7 mouse cellular contexts compared by ENCODE assay signal in the genomic region with DNA sequence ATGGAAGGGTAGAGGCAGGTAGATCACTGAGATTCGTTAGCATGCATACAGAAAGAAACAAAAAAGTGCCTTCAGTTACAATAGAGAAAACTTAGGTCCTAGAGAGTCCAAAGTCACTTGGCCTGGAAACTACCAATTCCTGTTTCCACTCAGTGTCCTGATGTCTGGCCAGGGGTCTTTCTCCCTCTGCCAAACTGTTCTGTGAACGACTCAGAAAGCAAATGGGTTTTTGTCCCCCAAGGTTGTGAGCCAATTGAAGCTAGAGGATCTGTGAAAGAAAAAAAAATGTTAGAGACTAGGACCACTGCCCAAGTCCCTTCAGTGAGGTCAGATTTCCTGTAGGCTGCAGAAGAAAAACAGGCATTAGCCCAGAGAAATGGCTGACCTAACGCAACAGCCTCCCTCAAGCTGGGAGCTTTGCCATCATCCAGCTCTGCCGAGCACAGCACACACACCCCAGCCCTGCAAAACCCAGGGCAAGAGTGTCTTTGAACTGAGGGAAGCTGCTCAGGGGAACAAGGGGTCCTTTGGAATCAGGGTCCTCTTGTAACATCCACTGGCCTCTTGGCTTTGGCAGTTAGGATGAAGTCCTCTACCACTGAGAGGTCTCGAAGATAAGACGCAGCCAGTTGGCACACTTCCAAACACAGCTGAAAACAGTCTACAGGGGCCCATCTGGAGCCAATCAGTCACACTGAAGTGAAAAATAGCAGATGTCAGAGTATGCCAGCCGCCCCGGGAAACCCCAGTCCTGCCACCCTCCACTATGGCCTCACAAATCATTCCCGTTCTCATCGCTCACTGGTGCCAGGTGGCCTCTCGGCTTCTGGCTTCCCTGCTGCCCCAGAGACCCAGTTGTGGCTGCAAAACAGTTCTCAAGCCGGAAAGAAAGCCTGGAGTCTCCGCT.
DNase-seq lines count a peak whose midpoint lies in the region; ATAC-seq and TF ChIP-seq lines count a peak whose summit lies in the region.

No protein-coding gene starts in this region.

- H3K9me3 ChIP-seq in embryonic facial prominence, embryonic 11.5 days (replicated peaks; ENCODE audit: control insufficient read depth, low read length): no peaks in the 10 kb centered on the region
- no peaks in the 10 kb centered on the region for H3K9me3 ChIP-seq in intestine, postnatal 0 days (ENCODE audit: control insufficient read depth)
- H3K9me3 ChIP-seq in limb, embryonic 15.5 days: no peaks in the 10 kb centered on the region
- 0 out of 2 replicates have a peak, but pooled peaks cover 6% of the 10 kb centered on the region for H3K9me3 ChIP-seq in neural tube, embryonic 12.5 days

- peak overlapping the region; percentile 10 for H3K4me2 ChIP-seq in embryonic facial prominence, embryonic 11.5 days (ENCODE audit: low read depth, low read length)
- no peak overlapping the region for H3K4me2 ChIP-seq in intestine, postnatal 0 days (replicated peaks; ENCODE audit: low read depth)
- peak overlapping the region; percentile 34 for H3K4me2 ChIP-seq in limb, embryonic 15.5 days
- peak overlapping the region; percentile 29 for H3K4me2 ChIP-seq in neural tube, embryonic 12.5 days (replicated peaks)

- H3K4me3 ChIP-seq in embryonic facial prominence, embryonic 11.5 days (ENCODE audit: low read depth, low read length): no peak overlapping the region
- H3K4me3 ChIP-seq in intestine, postnatal 0 days (ENCODE audit: low read depth, low read length): no peak overlapping the region
- no peak overlapping the region for H3K4me3 ChIP-seq in limb, embryonic 15.5 days
- H3K4me3 ChIP-seq in neural tube, embryonic 12.5 days: no peak overlapping the region

- H3K36me3 ChIP-seq in embryonic facial prominence, embryonic 11.5 days (replicated peaks; ENCODE audit: control insufficient read depth, insufficient read depth, low read depth, low read length): no peaks in the 10 kb centered on the region
- no peaks in the 10 kb centered on the region for H3K36me3 ChIP-seq in intestine, postnatal 0 days (ENCODE audit: control insufficient read depth, insufficient read depth)
- H3K36me3 ChIP-seq in limb, embryonic 15.5 days: no peaks in the 10 kb centered on the region
- no peaks in the 10 kb centered on the region for H3K36me3 ChIP-seq in neural tube, embryonic 12.5 days

- ATAC-seq in embryonic facial prominence, embryonic 11.5 days (replicated peaks; ENCODE audit: insufficient number of reproducible peaks, low FRiP score, low TSS enrichment, low read depth): peak; percentile 70; the same call in 1 of the 2 replicates
- ATAC-seq in intestine, postnatal 0 days: 0 out of 2 replicates have a peak, but pooled peaks have one; percentile 19
- peak; percentile 85 for ATAC-seq in limb, embryonic 15.5 days (ENCODE audit: insufficient number of reproducible peaks, low FRiP score, low TSS enrichment, low read depth)
- peak; percentile 84 for ATAC-seq in neural tube, embryonic 12.5 days (ENCODE audit: low FRiP score, low read depth)
- ATAC-seq in activated CD4-positive, CD25-positive, alpha-beta regulatory T cell, adult 4 months: no peak

- H3K27me3 ChIP-seq in embryonic facial prominence, embryonic 11.5 days (ENCODE audit: control insufficient read depth, insufficient read depth, low read length): no peaks in the 10 kb centered on the region
- H3K27me3 ChIP-seq in intestine, postnatal 0 days (replicated peaks; ENCODE audit: control insufficient read depth, insufficient read depth, low read length): no peaks in the 10 kb centered on the region
- H3K27me3 ChIP-seq in limb, embryonic 15.5 days: no peaks in the 10 kb centered on the region
- H3K27me3 ChIP-seq in neural tube, embryonic 12.5 days (replicated peaks): no peaks in the 10 kb centered on the region

- TF ChIP-seq CTCF in intestine, postnatal 0 days (IDR thresholded peaks at IDR 0.05; ENCODE audit: low read depth): no peak

- H3K27ac ChIP-seq in embryonic facial prominence, embryonic 11.5 days (replicated peaks; ENCODE audit: low read depth, low read length): peak overlapping the region; percentile 56
- H3K27ac ChIP-seq in intestine, postnatal 0 days (ENCODE audit: low read depth, low read length): no peak overlapping the region
- peak overlapping the region; percentile 91 for H3K27ac ChIP-seq in limb, embryonic 15.5 days
- H3K27ac ChIP-seq in neural tube, embryonic 12.5 days: 0 out of 2 replicates have a peak overlapping the region, but pooled peaks have one; percentile 8

- WGBS in embryonic facial prominence, embryonic 11.5 days: 29% methylated on average over 13 of the region's 13 CpGs
- WGBS in intestine, postnatal 0 days: 40% methylated on average over 13 of the region's 13 CpGs
- 11% methylated on average over 13 of the region's 13 CpGs for WGBS in limb, embryonic 15.5 days
- 22% methylated on average over 13 of the region's 13 CpGs for WGBS in neural tube, embryonic 12.5 days

- H3K4me1 ChIP-seq in embryonic facial prominence, embryonic 11.5 days (ENCODE audit: control insufficient read depth, insufficient read depth, low read length): peaks cover 2% of the 10 kb centered on the region; the same call in 1 of the 2 replicates
- no peaks in the 10 kb centered on the region for H3K4me1 ChIP-seq in intestine, postnatal 0 days (replicated peaks; ENCODE audit: control insufficient read depth, insufficient read depth, low read length)
- H3K4me1 ChIP-seq in limb, embryonic 15.5 days: peaks cover 31% of the 10 kb centered on the region
- H3K4me1 ChIP-seq in neural tube, embryonic 12.5 days: peaks cover 26% of the 10 kb centered on the region

- peak; percentile 47 to 70 for DNase-seq in adrenal gland, postnatal 36 days
- peak; percentile 93 for DNase-seq in embryonic facial prominence, embryonic 11.5 days (ENCODE audit: low spot score)
- DNase-seq in heart, adult 8-10 months (ENCODE audit: low spot score): peak; percentile 84

- H3K9ac ChIP-seq in embryonic facial prominence, embryonic 11.5 days (replicated peaks; ENCODE audit: low read length): peak overlapping the region; percentile 28; the same call in 1 of the 2 replicates
- H3K9ac ChIP-seq in intestine, postnatal 0 days (ENCODE audit: low read depth, low read length): no peak overlapping the region
- no peak overlapping the region for H3K9ac ChIP-seq in limb, embryonic 15.5 days
- H3K9ac ChIP-seq in neural tube, embryonic 12.5 days: no peak overlapping the region
